Mouse (Mus musculus) embryonic facial prominence, embryonic 15.5 days (tissue): Measurements from ENCODE around the gene Gm26938. TPM values are rescaled to one million over a fixed set of nuclear protein-coding genes. Genes with fewer than 3 reads are reported as not detected.

Source experiments
- ATAC-seq: fragments of 200-750 bp; cut with Nextera tagmentation; 2 replicates; pipeline ENCODE4 v1.8.0; 2017; ENCODE audit warnings: low read depth, moderate TSS enrichment; ENCODE audit not compliant: insufficient number of reproducible peaks, low FRiP score, low TSS enrichment
- H3K27ac ChIP-seq: fragments of 300-500 bp; sonication (generic); replicated peaks from 2 replicates; pipeline ENCODE4 v1.5.1; 2015; ENCODE audit warnings: mild to moderate bottlenecking, inconsistent platforms
- H3K27me3 ChIP-seq: fragments of 300-500 bp; sonication (generic); 2 replicates; pipeline ENCODE4 v1.6.1; 2015; ENCODE audit warnings: inconsistent platforms
- H3K36me3 ChIP-seq: fragments of 300-500 bp; sonication (generic); 2 replicates; pipeline ENCODE4 v1.6.1; 2015; ENCODE audit warnings: mild to moderate bottlenecking, inconsistent platforms
- H3K4me1 ChIP-seq: fragments of 300-500 bp; sonication (generic); 2 replicates; pipeline ENCODE4 v1.6.1; 2015; ENCODE audit warnings: inconsistent platforms
- H3K4me2 ChIP-seq: fragments of 300-500 bp; sonication (generic); replicated peaks from 2 replicates; pipeline ENCODE4 v1.6.1; 2015; ENCODE audit warnings: mild to moderate bottlenecking, inconsistent platforms
- H3K4me3 ChIP-seq: fragments of 300-500 bp; sonication (generic); replicated peaks from 2 replicates; pipeline ENCODE4 v1.5.1; 2015; ENCODE audit warnings: mild to moderate bottlenecking, inconsistent platforms
- H3K9ac ChIP-seq: fragments of 300-500 bp; sonication (generic); 2 replicates; pipeline ENCODE4 v1.6.1; 2015; ENCODE audit warnings: inconsistent platforms
- H3K9me3 ChIP-seq: fragments of 300-500 bp; sonication (generic); replicated peaks from 2 replicates; pipeline ENCODE4 v1.6.1; 2016; ENCODE audit warnings: inconsistent platforms
- WGBS: fragments of 180-500 bp; shearing (Covaris S2); methylation state at CpG from one replicate; pipeline ENCODE4 v1.1.7; 2015; 5-methylcytosine and 5-hydroxymethylcytosine counted together
- polyA plus RNA-seq: library from polyadenylated mRNA; unstranded; fragments of >200 nt; fragmentation: Nextera tagmentation; extraction: Ambion mirVana; gene quantifications from 2 replicates; pipeline ENCODE4 v1.2.1, GENCODE M21; 2015

Gm26938 gene
- polyA plus RNA-seq, 1 experiment from 2014 or later = not detected

GRCm38 (mm10) chr5:139801231-139801630 lies 25.0 kb downstream of the Gm26938 start:
- 93% methylated on average over 8 of the region's 8 CpGs for WGBS
- Histone ChIP-seq H3K27ac (no peak overlapping the region), H3K4me2 (no peak overlapping the region), H3K9ac (no peak overlapping the region), H3K27me3 (no peaks in the 10 kb centered on the region), H3K4me3 (no peak overlapping the region), H3K36me3 (peaks cover 15% of the 10 kb centered on the region), H3K4me1 (peaks cover 40% of the 10 kb centered on the region), H3K9me3 (no peaks in the 10 kb centered on the region)
- no peak for ATAC-seq

- H3K4me1 ChIP-seq = peaks cover 47% of the 10 kb centered on the region
- H3K36me3 ChIP-seq = peaks cover 15% of the 10 kb centered on the region
- H3K27ac ChIP-seq = no peak overlapping the region
- no peak overlapping the region for H3K4me3 ChIP-seq
- no peaks in the 10 kb centered on the region for H3K9me3 ChIP-seq
- no peak overlapping the region for H3K9ac ChIP-seq
- no peak overlapping the region for H3K4me2 ChIP-seq
- no peak for ATAC-seq
- no peaks in the 10 kb centered on the region for H3K27me3 ChIP-seq
- WGBS = 89% methylated on average over 33 of the region's 33 CpGs
Measured at GRCm38 (mm10) chr5:139799801-139800590, 26.2 kb downstream of the Gm26938 start.

- WGBS = 85% methylated on average over 9 of the region's 9 CpGs
Measured at GRCm38 (mm10) chr5:139799041-139799440, 27.2 kb downstream of the Gm26938 start.

GRCm38 (mm10) chr5:139798168-139798900 lies 27.9 kb downstream of the Gm26938 start:
- Histone ChIP-seq H3K9ac (no peak overlapping the region), H3K4me1 (peaks cover 49% of the 10 kb centered on the region), H3K4me3 (no peak overlapping the region)

More at GRCm38 (mm10) chr5:139799041-139799440, 27.2 kb downstream of the Gm26938 start:
- Histone ChIP-seq H3K9ac (no peak overlapping the region), H3K4me3 (no peak overlapping the region), H3K9me3 (no peaks in the 10 kb centered on the region), H3K4me2 (no peak overlapping the region), H3K27me3 (no peaks in the 10 kb centered on the region), H3K27ac (no peak overlapping the region), H3K36me3 (peaks cover 15% of the 10 kb centered on the region), H3K4me1 (peaks cover 51% of the 10 kb centered on the region)
- no peak for ATAC-seq

GRCm38 (mm10) chr5:139797473-139798167 lies 28.6 kb downstream of the Gm26938 start:
- Histone ChIP-seq H3K4me2 (peak overlapping the region; percentile 41), H3K4me3 (no peak overlapping the region), H3K27ac (peak overlapping the region; percentile 48), H3K27me3 (no peaks in the 10 kb centered on the region), H3K9me3 (no peaks in the 10 kb centered on the region), H3K36me3 (peaks cover 15% of the 10 kb centered on the region), H3K9ac (no peak overlapping the region), H3K4me1 (peaks cover 53% of the 10 kb centered on the region)
- ATAC-seq = 0 out of 2 replicates have a peak, but pooled peaks have one; percentile 2
- whole genome bisulfite sequencing = 43% methylated on average over 11 of the region's 11 CpGs

More at GRCm38 (mm10) chr5:139798168-139798900, 27.9 kb downstream of the Gm26938 start:
- 56% methylated on average over 12 of the region's 12 CpGs for WGBS
- peak overlapping the region; percentile 12; the same call in 1 of the 2 replicates for H3K4me2 ChIP-seq
- no peak for ATAC-seq
- H3K9me3 ChIP-seq = no peaks in the 10 kb centered on the region
- 0 out of 2 replicates have a peak overlapping the region, but pooled peaks have one; percentile 28 for H3K27ac ChIP-seq
- H3K36me3 ChIP-seq = peaks cover 15% of the 10 kb centered on the region
- H3K27me3 ChIP-seq = no peaks in the 10 kb centered on the region

GRCm38 (mm10) chr5:139796900-139797299 lies 29.3 kb downstream of the Gm26938 start:
- Histone ChIP-seq H3K36me3 (peaks cover 15% of the 10 kb centered on the region), H3K4me1 (peaks cover 60% of the 10 kb centered on the region), H3K9me3 (no peaks in the 10 kb centered on the region), H3K27me3 (no peaks in the 10 kb centered on the region), H3K4me2 (peak overlapping the region; percentile 41), H3K4me3 (no peak overlapping the region), H3K27ac (peak overlapping the region; percentile 63), H3K9ac (no peak overlapping the region)
- WGBS = 9% methylated on average over 13 of the region's 13 CpGs
- ATAC-seq = peak; percentile 77

- Histone ChIP-seq H3K36me3 (peaks cover 14% of the 10 kb centered on the region), H3K4me1 (peaks cover 64% of the 10 kb centered on the region), H3K27ac (peak overlapping the region; percentile 63; the same call in 1 of the 2 replicates), H3K4me2 (0 out of 2 replicates have a peak overlapping the region, but pooled peaks have one; percentile 41), H3K9ac (no peak overlapping the region), H3K27me3 (no peaks in the 10 kb centered on the region), H3K9me3 (no peaks in the 10 kb centered on the region), H3K4me3 (no peak overlapping the region)
- 72% methylated on average over 9 of the region's 9 CpGs for WGBS
- no peak for ATAC-seq
Measured at GRCm38 (mm10) chr5:139796001-139796620, 30.1 kb downstream of the Gm26938 start.

GRCm38 (mm10) chr5:139794938-139795337 lies 31.3 kb downstream of the Gm26938 start:
- H3K4me1 ChIP-seq = peaks cover 68% of the 10 kb centered on the region
- no peak overlapping the region for H3K4me2 ChIP-seq

GRCm38 (mm10) chr5:139794137-139794536 lies 32.1 kb downstream of the Gm26938 start:
- no peaks in the 10 kb centered on the region for H3K27me3 ChIP-seq
- no peaks in the 10 kb centered on the region for H3K9me3 ChIP-seq
- no peak overlapping the region for H3K4me2 ChIP-seq
- ATAC-seq = no peak
- H3K36me3 ChIP-seq = no peaks in the 10 kb centered on the region
- no peak overlapping the region for H3K4me3 ChIP-seq
- no peak overlapping the region for H3K27ac ChIP-seq
- no peak overlapping the region for H3K9ac ChIP-seq
- H3K4me1 ChIP-seq = peaks cover 68% of the 10 kb centered on the region
- 83% methylated on average over 5 of the region's 5 CpGs for WGBS

More at GRCm38 (mm10) chr5:139794938-139795337, 31.3 kb downstream of the Gm26938 start:
- H3K4me3 ChIP-seq = no peak overlapping the region
- no peak overlapping the region for H3K27ac ChIP-seq
- H3K9ac ChIP-seq = no peak overlapping the region
- WGBS = 51% methylated on average over 10 of the region's 10 CpGs
- ATAC-seq = no peak
- peaks cover 2% of the 10 kb centered on the region for H3K36me3 ChIP-seq
- H3K9me3 ChIP-seq = no peaks in the 10 kb centered on the region
- no peaks in the 10 kb centered on the region for H3K27me3 ChIP-seq

GRCm38 (mm10) chr5:139793338-139794089 lies 32.7 kb downstream of the Gm26938 start:
- ATAC-seq = no peak
- no peak overlapping the region for H3K9ac ChIP-seq
- no peaks in the 10 kb centered on the region for H3K9me3 ChIP-seq
- H3K27me3 ChIP-seq = no peaks in the 10 kb centered on the region
- H3K4me2 ChIP-seq = peak overlapping the region; percentile 98
- no peak overlapping the region; the same call in 1 of the 2 replicates for H3K4me3 ChIP-seq
- H3K4me1 ChIP-seq = peaks cover 67% of the 10 kb centered on the region
- no peaks in the 10 kb centered on the region for H3K36me3 ChIP-seq
- WGBS = 49% methylated on average over 11 of the region's 11 CpGs
- H3K27ac ChIP-seq = 0 out of 2 replicates have a peak overlapping the region, but pooled peaks have one; percentile 65
